Mouse (Mus musculus): ENCODE measurements around the gene Grpel1.

- TF ChIP-seq CTCF (IDR thresholded peaks at IDR 0.05; ENCODE audit: control insufficient read depth, insufficient read depth, insufficient read length) = no peak
- TF ChIP-seq FOSL1 (IDR thresholded peaks at IDR 0.05; ENCODE audit: insufficient read depth, low read length, poor library complexity, severe bottlenecking) = no peak
- TF ChIP-seq MAX (IDR thresholded peaks at IDR 0.05) = no peak
- no peak for TF ChIP-seq USF1 (IDR thresholded peaks at IDR 0.05; ENCODE audit: low read depth)
These were observed 16.3 kb downstream of the Grpel1 start for GRCm38 (mm10) chr5:36481114-36481513.

All from C2C12 (cell line).